Mouse (Mus musculus) neural tube, embryonic 15.5 days (tissue): ENCODE measurements around the gene Smc3. TPM values are rescaled to one million over a fixed set of nuclear protein-coding genes. Genes with fewer than 3 reads are reported as not detected.

Experiments used
- ATAC-seq: fragments of 200-750 bp; cut with Nextera tagmentation; 2 replicates; pipeline ENCODE4 v1.8.0; 2017; ENCODE audit warnings: mild to moderate bottlenecking, moderate TSS enrichment, moderate library complexity; ENCODE audit not compliant: low FRiP score
- H3K27ac ChIP-seq: fragments of 300-500 bp; sonication (generic); replicated peaks from 2 replicates; pipeline ENCODE4 v1.5.1; 2015; ENCODE audit warnings: mild to moderate bottlenecking, inconsistent platforms
- H3K27me3 ChIP-seq: fragments of 300-500 bp; sonication (generic); replicated peaks from 2 replicates; pipeline ENCODE4 v1.6.1; 2015; ENCODE audit warnings: inconsistent platforms
- H3K36me3 ChIP-seq: fragments of 300-500 bp; sonication (generic); 2 replicates; pipeline ENCODE4 v1.6.1; 2015; ENCODE audit warnings: inconsistent platforms
- H3K4me1 ChIP-seq: fragments of 300-500 bp; sonication (generic); 2 replicates; pipeline ENCODE4 v1.6.1; 2015; ENCODE audit warnings: inconsistent platforms
- H3K4me2 ChIP-seq: fragments of 300-500 bp; sonication (generic); 2 replicates; pipeline ENCODE4 v1.6.1; 2015; ENCODE audit warnings: inconsistent platforms, mild to moderate bottlenecking, moderate library complexity
- H3K4me3 ChIP-seq: fragments of 300-500 bp; sonication (generic); replicated peaks from 2 replicates; pipeline ENCODE4 v1.5.1; 2015; ENCODE audit warnings: mild to moderate bottlenecking, inconsistent platforms
- H3K9ac ChIP-seq: fragments of 300-500 bp; sonication (generic); replicated peaks from 2 replicates; pipeline ENCODE4 v1.6.1; 2015; ENCODE audit warnings: mild to moderate bottlenecking, inconsistent platforms
- H3K9me3 ChIP-seq: fragments of 300-500 bp; sonication (generic); replicated peaks from 2 replicates; pipeline ENCODE4 v1.6.1; 2016; ENCODE audit warnings: inconsistent platforms
- WGBS: fragments of 180-500 bp; shearing (Covaris S2); methylation state at CpG from one replicate; pipeline ENCODE4 v1.1.7; 2015; ENCODE audit warnings: mixed read lengths; 5-methylcytosine and 5-hydroxymethylcytosine counted together
- polyA plus RNA-seq: library from polyadenylated mRNA; unstranded; fragments of >200 nt; fragmentation: Nextera tagmentation; extraction: Ambion mirVana; gene quantifications from 2 replicates; pipeline ENCODE4 v1.2.1, GENCODE M21; 2015

The Smc3 gene
- polyA plus RNA-seq = 49.9 and 56.9 TPM in 2 replicates

DNA sequence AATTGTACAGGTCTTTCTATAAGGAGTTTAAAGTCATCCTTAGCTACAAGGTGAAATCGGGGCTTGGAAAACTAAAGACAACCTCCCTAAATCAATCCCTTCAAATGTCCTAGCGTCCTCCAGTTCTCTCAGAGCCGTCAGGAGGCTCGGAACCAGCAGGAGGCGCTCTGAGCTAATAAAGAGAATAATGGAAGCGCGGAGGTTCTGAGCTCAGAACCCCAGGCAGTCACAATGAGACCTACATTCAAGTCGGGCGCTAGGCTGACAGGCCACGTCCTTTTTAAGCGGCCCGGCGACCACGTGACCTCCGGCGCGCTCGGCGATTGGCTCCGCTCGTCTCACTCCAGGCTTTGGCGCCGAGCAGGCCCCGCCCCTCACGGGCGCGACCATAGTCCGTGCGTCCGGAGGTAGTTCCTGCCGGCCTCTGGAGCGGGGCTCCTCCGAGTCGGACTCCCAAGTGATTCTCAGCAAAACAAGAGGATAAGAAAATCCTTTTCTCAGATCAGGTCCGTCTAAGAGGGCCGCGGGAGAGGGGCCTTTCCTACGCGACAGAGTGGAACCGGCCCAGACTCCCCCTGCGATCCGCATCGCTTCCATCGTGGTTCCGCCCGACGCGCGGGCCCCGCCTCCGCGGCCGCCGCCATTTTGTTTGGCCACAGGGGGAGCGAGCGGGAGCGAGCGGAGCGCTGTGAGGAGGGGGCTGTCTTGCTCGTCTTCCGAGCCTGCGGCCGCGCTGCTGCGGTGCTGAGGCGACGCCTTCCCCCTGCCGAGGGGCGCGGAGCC lies at the start of gene Smc3:
Gene Smc3, plus strand, starts transcription at position 642 of the 783 bp plus-strand sequence.
- H3K27ac ChIP-seq = peak within 1 kb of the TSS; percentile 97
- H3K36me3 ChIP-seq = peaks cover 3% of the 10 kb centered on the region; the same call in 1 of the 2 replicates
- peak; percentile 97 for ATAC-seq
- no peaks in the 10 kb centered on the region for H3K27me3 ChIP-seq
- H3K4me1 ChIP-seq = peaks cover 19% of the 10 kb centered on the region
- H3K4me3 ChIP-seq = peak within 1 kb of the TSS; percentile 93
- H3K4me2 ChIP-seq = peak within 1 kb of the TSS; percentile 91
- H3K9ac ChIP-seq = peak within 1 kb of the TSS; percentile 90
- under 1% methylated on average over 62 of the region's 70 CpGs for WGBS
- H3K9me3 ChIP-seq = no peaks in the 10 kb centered on the region

DNA sequence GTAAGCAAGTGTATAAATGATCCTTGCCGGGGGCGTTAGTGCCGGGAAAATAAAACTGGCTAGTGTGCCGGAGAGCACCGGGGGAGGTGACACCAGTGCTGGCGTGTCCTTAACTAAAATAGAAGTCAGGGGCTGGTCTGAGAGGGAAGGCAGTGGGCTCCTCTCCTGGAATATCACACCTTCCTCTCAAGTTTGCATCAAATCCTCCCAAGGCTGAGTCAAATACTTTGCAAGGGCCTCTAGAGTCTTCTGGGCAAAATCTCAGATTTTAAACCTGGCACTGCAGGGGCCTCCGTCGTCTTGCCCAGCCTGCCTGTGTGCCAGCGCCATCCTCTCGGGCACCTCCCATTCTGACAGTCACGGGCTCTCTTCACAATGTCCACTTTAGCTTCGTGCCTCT lies 49.2 kb upstream of the Smc3 start:
- peaks cover 7% of the 10 kb centered on the region; the same call in 1 of the 2 replicates for H3K4me1 ChIP-seq
- 82% methylated on average over 12 of the region's 12 CpGs for WGBS
- H3K9ac ChIP-seq = no peak overlapping the region
- H3K9me3 ChIP-seq = no peaks in the 10 kb centered on the region
- no peaks in the 10 kb centered on the region for H3K27me3 ChIP-seq
- H3K4me3 ChIP-seq = no peak overlapping the region
- ATAC-seq = no peak
- H3K4me2 ChIP-seq = no peak overlapping the region
- H3K27ac ChIP-seq = no peak overlapping the region
- H3K36me3 ChIP-seq = no peaks in the 10 kb centered on the region

DNA sequence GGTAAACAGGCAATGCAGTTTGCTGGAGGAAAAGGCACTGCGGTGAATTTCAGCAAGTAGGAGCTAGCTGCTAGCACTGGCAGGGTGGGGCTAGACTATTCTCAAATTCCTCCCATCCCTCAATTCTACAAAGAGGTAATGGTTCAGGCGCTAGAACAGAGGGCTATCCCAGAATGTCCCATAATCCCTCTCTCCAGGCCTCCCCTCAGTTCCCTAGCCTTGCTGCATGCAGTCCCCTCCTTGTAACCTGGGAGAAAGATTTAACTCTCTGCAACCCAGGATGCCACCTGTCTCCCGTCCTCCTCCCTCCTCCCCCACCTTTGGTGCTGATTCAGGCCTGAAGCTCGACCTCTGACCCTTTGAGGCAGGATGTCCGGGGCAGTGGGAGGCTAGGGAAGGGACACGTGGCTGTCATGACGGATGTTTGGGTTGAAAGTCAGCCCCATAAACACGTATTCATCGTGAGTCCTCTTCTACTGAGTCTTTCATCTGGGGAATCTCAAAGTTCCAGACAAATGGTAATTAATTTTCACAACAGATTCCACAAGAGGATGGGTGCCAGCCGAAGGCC lies 47.9 kb upstream of the Smc3 start:
- ATAC-seq = no peak
- no peaks in the 10 kb centered on the region for H3K27me3 ChIP-seq
- no peak overlapping the region for H3K27ac ChIP-seq
- no peak overlapping the region for H3K9ac ChIP-seq
- H3K36me3 ChIP-seq = no peaks in the 10 kb centered on the region
- no peaks in the 10 kb centered on the region for H3K9me3 ChIP-seq
- peaks cover 9% of the 10 kb centered on the region for H3K4me1 ChIP-seq
- H3K4me2 ChIP-seq = no peak overlapping the region
- 36% methylated on average over 10 of the region's 10 CpGs for WGBS
- no peak overlapping the region for H3K4me3 ChIP-seq

DNA sequence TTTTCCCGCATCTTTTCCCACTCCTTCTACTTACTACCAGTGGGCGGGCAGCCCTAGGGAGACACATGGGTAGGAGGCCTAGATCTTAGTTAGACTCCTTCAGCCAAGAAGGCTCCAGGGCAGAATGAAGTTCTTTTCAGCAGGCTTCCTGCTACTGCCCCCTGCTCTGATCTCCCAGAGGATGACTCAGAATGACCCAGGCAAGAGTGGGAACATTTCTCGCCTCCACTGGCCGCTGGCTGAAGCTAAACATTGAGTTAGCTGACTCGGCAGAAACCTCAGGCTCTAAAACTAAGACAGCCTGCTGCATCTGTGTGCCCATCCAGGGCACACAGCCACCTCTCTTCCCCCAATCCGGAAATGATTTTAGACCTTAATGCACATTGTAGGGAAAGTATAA lies 47.4 kb upstream of the Smc3 start:
- Histone ChIP-seq H3K27me3 (no peaks in the 10 kb centered on the region), H3K27ac (no peak overlapping the region), H3K36me3 (no peaks in the 10 kb centered on the region), H3K9me3 (no peaks in the 10 kb centered on the region), H3K4me3 (no peak overlapping the region), H3K4me2 (no peak overlapping the region), H3K9ac (no peak overlapping the region), H3K4me1 (peaks cover 9% of the 10 kb centered on the region)
- ATAC-seq = no peak
- 59% methylated on average over 6 of the region's 6 CpGs for WGBS

DNA sequence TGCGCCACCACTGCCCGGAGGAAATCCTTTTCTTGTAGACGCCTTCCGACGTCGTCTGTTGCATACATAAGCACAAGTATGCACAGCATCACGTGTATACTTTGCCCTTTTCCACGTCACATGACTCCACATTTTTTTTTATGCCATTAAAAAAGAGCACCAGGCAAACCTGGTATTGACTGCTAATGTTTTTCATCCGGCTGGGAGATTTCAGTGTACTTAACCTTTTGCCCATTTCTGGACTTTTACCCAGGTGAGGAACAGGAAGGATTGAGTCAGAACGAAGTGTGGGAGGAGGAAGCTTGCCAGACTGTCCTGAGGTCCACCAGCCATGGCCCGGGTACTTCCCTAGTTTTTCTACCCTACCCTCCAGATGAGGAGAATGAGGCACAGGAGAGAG lies 45.8 kb upstream of the Smc3 start:
- WGBS = 91% methylated on average over 11 of the region's 11 CpGs
- no peak for ATAC-seq
- Histone ChIP-seq H3K9ac (no peak overlapping the region), H3K4me2 (no peak overlapping the region), H3K36me3 (no peaks in the 10 kb centered on the region), H3K9me3 (no peaks in the 10 kb centered on the region), H3K27me3 (no peaks in the 10 kb centered on the region), H3K4me3 (no peak overlapping the region), H3K4me1 (peaks cover 8% of the 10 kb centered on the region), H3K27ac (no peak overlapping the region)

DNA sequence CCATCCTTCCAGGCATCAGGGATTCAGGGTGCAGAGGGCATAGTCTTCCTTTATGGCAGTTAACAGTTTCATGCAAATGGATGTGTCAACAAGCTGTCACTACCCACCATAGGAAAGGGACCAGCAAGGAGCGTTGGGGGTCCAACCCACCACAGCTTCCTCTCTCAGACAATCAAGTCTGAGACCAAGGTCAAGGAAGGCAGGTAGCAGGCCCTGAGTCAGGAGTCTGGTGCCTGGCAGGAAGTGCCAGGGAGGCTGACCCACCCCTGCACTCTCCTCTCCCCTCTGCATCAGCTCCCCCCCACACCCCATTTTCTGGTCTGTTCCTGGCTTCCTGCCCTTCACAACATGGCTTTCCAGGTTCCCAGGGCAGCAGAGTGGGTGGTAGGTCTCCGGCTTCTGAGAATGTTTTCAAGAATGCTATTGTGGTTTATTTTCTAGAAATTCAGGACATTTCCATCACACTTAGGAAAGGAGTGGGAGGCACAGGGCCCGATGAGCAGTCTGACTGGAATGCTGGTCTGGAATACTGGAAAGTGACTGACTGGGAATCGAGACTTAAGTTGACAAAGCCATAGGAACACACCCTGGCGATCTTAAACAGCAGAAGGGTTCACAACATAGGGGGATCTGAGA lies 45.1 kb upstream of the Smc3 start:
- Histone ChIP-seq H3K27ac (no peak overlapping the region), H3K4me3 (no peak overlapping the region), H3K4me1 (peaks cover 8% of the 10 kb centered on the region), H3K36me3 (no peaks in the 10 kb centered on the region), H3K9me3 (no peaks in the 10 kb centered on the region), H3K27me3 (no peaks in the 10 kb centered on the region), H3K4me2 (no peak overlapping the region), H3K9ac (no peak overlapping the region)
- ATAC-seq = no peak
- WGBS = 75% methylated on average over 5 of the region's 5 CpGs

DNA sequence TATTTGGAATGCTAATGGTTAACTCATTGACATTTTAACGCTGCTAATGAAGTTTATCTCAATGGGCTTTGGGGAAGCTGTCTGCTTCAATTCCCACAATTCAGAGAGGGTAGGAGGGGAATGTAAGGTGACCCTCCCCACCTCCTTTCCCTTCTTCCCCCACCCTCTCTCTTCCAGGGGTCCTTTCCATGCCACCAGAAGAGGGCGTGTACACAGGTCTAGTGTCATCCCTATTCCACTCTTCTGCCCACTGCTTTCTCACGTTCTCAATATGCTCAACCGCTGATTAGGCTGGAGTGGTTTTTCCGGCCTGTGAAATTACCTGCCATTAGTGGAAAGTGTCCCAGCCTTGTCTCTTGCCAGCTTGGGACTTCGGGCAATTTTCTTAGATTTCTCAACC lies 43.4 kb upstream of the Smc3 start:
- Histone ChIP-seq H3K9me3 (no peaks in the 10 kb centered on the region), H3K36me3 (no peaks in the 10 kb centered on the region), H3K4me1 (peaks cover 8% of the 10 kb centered on the region), H3K27ac (no peak overlapping the region), H3K9ac (no peak overlapping the region), H3K4me3 (no peak overlapping the region), H3K4me2 (peak overlapping the region; percentile 45), H3K27me3 (no peaks in the 10 kb centered on the region)
- ATAC-seq = no peak
- WGBS = 26% methylated on average over 6 of the region's 6 CpGs

DNA sequence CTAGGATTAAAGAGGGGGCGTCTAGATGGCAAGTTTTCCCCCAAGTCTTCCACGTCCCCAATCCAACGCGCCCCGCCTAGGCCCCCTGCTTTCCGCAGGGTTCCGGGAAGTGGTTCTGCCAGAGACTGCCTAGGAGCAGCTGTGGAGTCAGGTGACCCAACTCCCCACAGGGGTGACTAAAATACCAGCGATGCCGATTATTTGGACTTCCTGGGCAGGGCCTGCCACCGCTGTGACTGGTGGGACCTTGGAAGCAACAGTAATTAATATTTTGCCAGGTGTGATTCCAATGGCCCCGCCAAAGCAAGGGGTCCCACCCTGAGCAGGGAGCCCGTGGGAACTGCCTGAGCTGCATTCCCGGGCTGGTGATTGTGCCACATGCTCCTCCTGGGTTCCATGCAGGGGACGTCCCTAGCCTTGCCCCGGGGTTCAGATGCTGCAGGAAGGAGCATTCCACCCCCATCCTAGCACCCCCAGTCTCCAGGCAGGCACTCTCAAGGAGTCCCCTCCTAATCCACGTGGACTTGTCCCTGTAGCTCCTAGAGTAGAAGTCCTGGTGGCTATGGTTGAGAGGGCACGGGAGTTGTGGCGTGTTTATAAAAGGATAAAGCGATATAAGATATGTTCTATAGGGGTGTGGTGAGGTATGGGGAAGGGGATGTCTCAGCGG lies 42.8 kb upstream of the Smc3 start:
- Histone ChIP-seq H3K4me2 (peak overlapping the region; percentile 45), H3K4me1 (peaks cover 8% of the 10 kb centered on the region), H3K27me3 (no peaks in the 10 kb centered on the region), H3K9me3 (no peaks in the 10 kb centered on the region), H3K9ac (no peak overlapping the region), H3K36me3 (no peaks in the 10 kb centered on the region), H3K27ac (no peak overlapping the region), H3K4me3 (no peak overlapping the region)
- ATAC-seq = no peak
- WGBS = 24% methylated on average over 20 of the region's 20 CpGs

DNA sequence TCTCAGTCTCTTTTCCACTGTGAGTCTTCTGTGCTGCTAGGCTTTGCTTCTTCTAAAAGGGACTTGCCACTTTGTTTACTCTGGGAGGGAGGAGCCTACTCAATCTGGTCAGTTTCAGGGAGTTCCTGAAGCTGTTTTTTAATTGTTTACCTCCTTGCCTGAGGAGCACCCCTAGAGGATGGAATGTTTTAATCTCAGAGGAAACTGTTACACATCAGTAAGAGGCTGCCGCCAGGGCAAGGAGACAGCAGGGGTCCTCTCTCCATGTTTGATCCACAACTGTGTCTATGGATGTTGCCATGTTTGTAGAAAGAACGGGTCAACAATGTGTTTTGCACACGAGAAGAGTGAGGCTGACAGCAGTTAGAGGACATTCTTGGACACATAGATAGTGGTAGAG lies 39.8 kb upstream of the Smc3 start:
- WGBS = 84% methylated on average over 3 of the region's 3 CpGs
- ATAC-seq = no peak
- no peak overlapping the region for H3K4me2 ChIP-seq
- no peaks in the 10 kb centered on the region for H3K9me3 ChIP-seq
- H3K27me3 ChIP-seq = no peaks in the 10 kb centered on the region
- H3K4me1 ChIP-seq = peaks cover 8% of the 10 kb centered on the region
- no peak overlapping the region for H3K4me3 ChIP-seq
- H3K27ac ChIP-seq = no peak overlapping the region
- no peak overlapping the region for H3K9ac ChIP-seq
- H3K36me3 ChIP-seq = no peaks in the 10 kb centered on the region

DNA sequence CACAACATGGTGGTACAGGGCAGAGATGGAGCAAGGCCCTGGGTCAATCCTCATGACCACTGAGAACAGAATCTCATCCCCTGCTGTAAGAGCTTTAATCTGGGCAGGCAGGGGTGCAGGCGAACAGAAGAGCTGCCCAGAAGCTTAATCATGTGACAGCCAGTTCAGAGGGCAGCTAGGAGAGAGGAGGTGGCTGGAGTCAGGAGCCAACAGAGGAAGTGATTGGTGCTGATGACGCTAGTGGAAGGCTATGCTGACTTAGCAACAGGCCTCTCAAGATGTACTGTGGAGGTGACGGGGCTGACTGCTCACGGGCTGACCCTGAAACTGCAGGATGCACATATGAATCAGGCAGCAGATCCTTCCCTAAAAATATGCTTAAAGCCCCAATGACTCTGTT lies 36.0 kb upstream of the Smc3 start:
- H3K36me3 ChIP-seq = no peaks in the 10 kb centered on the region
- no peak for ATAC-seq
- WGBS = 60% methylated on average over 4 of the region's 4 CpGs
- no peak overlapping the region for H3K4me2 ChIP-seq
- peaks cover 5% of the 10 kb centered on the region; the same call in 1 of the 2 replicates for H3K4me1 ChIP-seq
- no peaks in the 10 kb centered on the region for H3K9me3 ChIP-seq
- no peaks in the 10 kb centered on the region for H3K27me3 ChIP-seq
- no peak overlapping the region for H3K27ac ChIP-seq
- no peak overlapping the region for H3K9ac ChIP-seq
- no peak overlapping the region for H3K4me3 ChIP-seq

DNA sequence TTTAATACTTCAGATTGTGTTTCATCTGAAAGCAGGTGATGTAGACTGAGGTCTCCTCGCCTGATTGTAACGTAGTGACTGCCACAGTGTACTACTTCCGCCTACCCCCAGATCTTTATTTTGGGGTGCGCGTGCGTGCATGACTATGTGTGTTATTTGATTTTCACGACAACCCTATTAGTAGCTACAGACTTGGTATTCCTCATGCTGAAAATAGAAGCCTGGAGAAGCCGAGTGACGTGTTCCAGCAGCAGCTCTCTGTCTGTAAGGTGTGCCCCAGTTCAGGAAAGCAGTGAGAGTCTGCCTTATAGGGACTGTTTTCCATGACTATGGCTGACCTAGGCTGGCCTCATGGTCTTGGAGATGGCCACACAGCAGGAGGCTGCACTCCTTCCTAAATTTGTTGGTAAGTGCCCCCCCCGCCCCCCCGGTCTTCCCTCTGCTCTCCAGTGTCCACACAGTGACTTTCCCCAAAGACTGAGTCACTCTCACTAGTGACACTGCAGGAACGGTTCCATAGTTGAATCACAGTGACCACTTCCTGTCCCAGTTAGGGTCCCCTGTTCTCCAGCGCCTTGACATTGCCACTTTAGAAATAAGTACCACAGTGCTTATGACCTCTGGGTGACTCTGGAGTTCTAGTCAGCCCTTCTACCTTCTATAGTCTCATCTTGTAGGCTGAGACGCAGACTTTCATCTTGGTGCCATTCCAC lies 34.5 kb upstream of the Smc3 start:
- no peaks in the 10 kb centered on the region for H3K36me3 ChIP-seq
- no peak overlapping the region for H3K9ac ChIP-seq
- H3K27me3 ChIP-seq = no peaks in the 10 kb centered on the region
- H3K9me3 ChIP-seq = no peaks in the 10 kb centered on the region
- H3K27ac ChIP-seq = no peak overlapping the region
- ATAC-seq = no peak
- H3K4me3 ChIP-seq = no peak overlapping the region
- H3K4me2 ChIP-seq = no peak overlapping the region
- peaks cover 5% of the 10 kb centered on the region; the same call in 1 of the 2 replicates for H3K4me1 ChIP-seq
- 94% methylated on average over 14 of the region's 14 CpGs for WGBS
